Mouse (Mus musculus): ENCODE data around the gene Agtpbp1. TPM values are rescaled to one million over a fixed set of nuclear protein-coding genes. Genes with fewer than 3 reads are reported as not detected.

The Agtpbp1 gene
- polyA plus RNA-seq, 1 experiment from 2014 or later, result 44.7 TPM

- WGBS, result 88% methylated on average over 6 of the region's 6 CpGs
- H3K27me3 ChIP-seq (replicated peaks), result no peaks in the 10 kb centered on the region
- H3K9ac ChIP-seq, result no peak overlapping the region
- H3K36me3 ChIP-seq, result no peaks in the 10 kb centered on the region
- no peaks in the 10 kb centered on the region for H3K4me1 ChIP-seq
- no peaks in the 10 kb centered on the region for H3K9me3 ChIP-seq
- no peak for ATAC-seq (ENCODE audit: low FRiP score, low read depth)
- no peak overlapping the region for H3K4me3 ChIP-seq
- no peak overlapping the region for H3K27ac ChIP-seq
- no peak overlapping the region for H3K4me2 ChIP-seq (replicated peaks)
These were observed 140.7 kb downstream of the Agtpbp1 start for GRCm38 (mm10) chr13:59444371-59444770.

- Histone ChIP-seq H3K27me3 (replicated peaks) (no peaks in the 10 kb centered on the region), H3K4me1 (no peaks in the 10 kb centered on the region), H3K36me3 (no peaks in the 10 kb centered on the region), H3K9me3 (no peaks in the 10 kb centered on the region), H3K4me3 (no peak overlapping the region), H3K4me2 (replicated peaks) (no peak overlapping the region), H3K27ac (no peak overlapping the region), H3K9ac (no peak overlapping the region)
- no peak for ATAC-seq (ENCODE audit: low FRiP score, low read depth)
- WGBS, result 85% methylated on average over 1 of the region's 1 CpGs
These were observed 145.3 kb downstream of the Agtpbp1 start for GRCm38 (mm10) chr13:59439683-59440082.

- WGBS, result 92% methylated on average over 1 of the region's 1 CpGs
These were observed 150.5 kb downstream of the Agtpbp1 start for GRCm38 (mm10) chr13:59434554-59434953.

GRCm38 (mm10) chr13:59431124-59431864 lies 153.7 kb downstream of the Agtpbp1 start:
- Histone ChIP-seq H3K27me3 (replicated peaks) (no peaks in the 10 kb centered on the region), H3K27ac (no peak overlapping the region), H3K4me2 (replicated peaks) (no peak overlapping the region), H3K36me3 (no peaks in the 10 kb centered on the region), H3K9me3 (peaks cover 5% of the 10 kb centered on the region; the same call in 1 of the 2 replicates), H3K4me3 (no peak overlapping the region), H3K9ac (no peak overlapping the region), H3K4me1 (no peaks in the 10 kb centered on the region; the same call in 1 of the 2 replicates)
- no peak for ATAC-seq (ENCODE audit: low FRiP score, low read depth)
- WGBS, result 66% methylated on average over 18 of the region's 18 CpGs

More at GRCm38 (mm10) chr13:59434554-59434953, 150.5 kb downstream of the Agtpbp1 start:
- no peaks in the 10 kb centered on the region for H3K36me3 ChIP-seq
- H3K27ac ChIP-seq, result no peak overlapping the region
- no peaks in the 10 kb centered on the region; the same call in 1 of the 2 replicates for H3K4me1 ChIP-seq
- H3K9me3 ChIP-seq, result peaks cover 5% of the 10 kb centered on the region; the same call in 1 of the 2 replicates
- no peak overlapping the region for H3K4me2 ChIP-seq (replicated peaks)
- no peak for ATAC-seq (ENCODE audit: low FRiP score, low read depth)
- H3K9ac ChIP-seq, result no peak overlapping the region
- H3K4me3 ChIP-seq, result no peak overlapping the region
- H3K27me3 ChIP-seq (replicated peaks), result no peaks in the 10 kb centered on the region

GRCm38 (mm10) chr13:59429369-59429768 lies 155.7 kb downstream of the Agtpbp1 start:
- H3K4me2 ChIP-seq (replicated peaks), result no peak overlapping the region
- H3K4me1 ChIP-seq, result no peaks in the 10 kb centered on the region; the same call in 1 of the 2 replicates
- no peak for ATAC-seq (ENCODE audit: low FRiP score, low read depth)
- no peak overlapping the region for H3K27ac ChIP-seq
- WGBS, result 95% methylated on average over 6 of the region's 6 CpGs
- H3K4me3 ChIP-seq, result no peak overlapping the region
- peaks cover 5% of the 10 kb centered on the region; the same call in 1 of the 2 replicates for H3K9me3 ChIP-seq
- H3K36me3 ChIP-seq, result no peaks in the 10 kb centered on the region
- H3K9ac ChIP-seq, result no peak overlapping the region
- H3K27me3 ChIP-seq (replicated peaks), result no peaks in the 10 kb centered on the region

GRCm38 (mm10) chr13:59423871-59424270 lies 161.2 kb downstream of the Agtpbp1 start:
- Histone ChIP-seq H3K4me3 (no peak overlapping the region), H3K27ac (no peak overlapping the region), H3K9me3 (no peaks in the 10 kb centered on the region), H3K36me3 (no peaks in the 10 kb centered on the region), H3K4me1 (no peaks in the 10 kb centered on the region), H3K4me2 (replicated peaks) (no peak overlapping the region), H3K9ac (no peak overlapping the region), H3K27me3 (replicated peaks) (no peaks in the 10 kb centered on the region)
- 63% methylated on average over 5 of the region's 5 CpGs for WGBS
- ATAC-seq (ENCODE audit: low FRiP score, low read depth), result no peak

- Histone ChIP-seq H3K9me3 (no peaks in the 10 kb centered on the region), H3K4me3 (no peak overlapping the region), H3K36me3 (no peaks in the 10 kb centered on the region), H3K4me1 (no peaks in the 10 kb centered on the region), H3K9ac (no peak overlapping the region), H3K4me2 (replicated peaks) (no peak overlapping the region), H3K27me3 (replicated peaks) (no peaks in the 10 kb centered on the region), H3K27ac (no peak overlapping the region)
- no peak for ATAC-seq (ENCODE audit: low FRiP score, low read depth)
- WGBS, result 90% methylated on average over 15 of the region's 15 CpGs
These were observed 168.3 kb downstream of the Agtpbp1 start for GRCm38 (mm10) chr13:59416530-59417230.

- 94% methylated on average over 9 of the region's 9 CpGs for WGBS
These were observed 171.1 kb downstream of the Agtpbp1 start for GRCm38 (mm10) chr13:59413885-59414284.

DNA sequence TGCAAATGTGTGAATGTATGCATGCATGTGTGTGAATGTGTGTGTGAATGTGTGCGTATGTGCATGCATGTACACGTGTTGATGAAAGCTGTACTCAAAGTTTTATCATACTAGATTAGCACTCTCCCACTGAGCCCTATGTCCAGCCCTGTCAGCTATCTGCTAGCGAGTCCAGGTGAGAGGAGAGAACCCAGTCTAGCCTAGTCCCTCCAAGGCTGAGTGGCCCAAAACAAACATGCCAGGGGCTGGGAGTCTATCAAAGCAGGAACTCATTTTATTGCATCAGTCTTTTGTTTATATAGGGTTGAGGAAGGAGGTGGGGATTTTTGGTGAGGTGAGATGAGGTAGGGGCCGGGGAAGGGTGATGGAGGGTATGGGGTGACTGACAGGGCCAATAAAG lies 172.4 kb downstream of the Agtpbp1 start:
- H3K9me3 ChIP-seq, result no peaks in the 10 kb centered on the region
- no peak for ATAC-seq (ENCODE audit: low FRiP score, low read depth)
- H3K9ac ChIP-seq, result no peak overlapping the region
- no peaks in the 10 kb centered on the region for H3K36me3 ChIP-seq
- H3K4me1 ChIP-seq, result no peaks in the 10 kb centered on the region
- no peak overlapping the region for H3K4me3 ChIP-seq
- no peaks in the 10 kb centered on the region for H3K27me3 ChIP-seq (replicated peaks)
- H3K27ac ChIP-seq, result no peak overlapping the region
- H3K4me2 ChIP-seq (replicated peaks), result no peak overlapping the region
- 90% methylated on average over 4 of the region's 4 CpGs for WGBS

More at GRCm38 (mm10) chr13:59413885-59414284, 171.1 kb downstream of the Agtpbp1 start:
- Histone ChIP-seq H3K27ac (no peak overlapping the region), H3K27me3 (replicated peaks) (no peaks in the 10 kb centered on the region), H3K4me3 (no peak overlapping the region), H3K4me2 (replicated peaks) (no peak overlapping the region), H3K4me1 (no peaks in the 10 kb centered on the region), H3K9me3 (no peaks in the 10 kb centered on the region), H3K36me3 (no peaks in the 10 kb centered on the region), H3K9ac (no peak overlapping the region)
- ATAC-seq (ENCODE audit: low FRiP score, low read depth), result no peak

- WGBS, result 87% methylated on average over 6 of the region's 6 CpGs
- H3K9ac ChIP-seq, result no peak overlapping the region
- H3K27me3 ChIP-seq (replicated peaks), result no peaks in the 10 kb centered on the region
- no peaks in the 10 kb centered on the region for H3K9me3 ChIP-seq
- no peak overlapping the region for H3K4me3 ChIP-seq
- 0 out of 2 replicates have a peak, but pooled peaks cover 3% of the 10 kb centered on the region for H3K4me1 ChIP-seq
- no peaks in the 10 kb centered on the region for H3K36me3 ChIP-seq
- no peak overlapping the region for H3K27ac ChIP-seq
- H3K4me2 ChIP-seq (replicated peaks), result no peak overlapping the region
- ATAC-seq (ENCODE audit: low FRiP score, low read depth), result no peak
These were observed 177.8 kb downstream of the Agtpbp1 start for GRCm38 (mm10) chr13:59407182-59407581.

DNA sequence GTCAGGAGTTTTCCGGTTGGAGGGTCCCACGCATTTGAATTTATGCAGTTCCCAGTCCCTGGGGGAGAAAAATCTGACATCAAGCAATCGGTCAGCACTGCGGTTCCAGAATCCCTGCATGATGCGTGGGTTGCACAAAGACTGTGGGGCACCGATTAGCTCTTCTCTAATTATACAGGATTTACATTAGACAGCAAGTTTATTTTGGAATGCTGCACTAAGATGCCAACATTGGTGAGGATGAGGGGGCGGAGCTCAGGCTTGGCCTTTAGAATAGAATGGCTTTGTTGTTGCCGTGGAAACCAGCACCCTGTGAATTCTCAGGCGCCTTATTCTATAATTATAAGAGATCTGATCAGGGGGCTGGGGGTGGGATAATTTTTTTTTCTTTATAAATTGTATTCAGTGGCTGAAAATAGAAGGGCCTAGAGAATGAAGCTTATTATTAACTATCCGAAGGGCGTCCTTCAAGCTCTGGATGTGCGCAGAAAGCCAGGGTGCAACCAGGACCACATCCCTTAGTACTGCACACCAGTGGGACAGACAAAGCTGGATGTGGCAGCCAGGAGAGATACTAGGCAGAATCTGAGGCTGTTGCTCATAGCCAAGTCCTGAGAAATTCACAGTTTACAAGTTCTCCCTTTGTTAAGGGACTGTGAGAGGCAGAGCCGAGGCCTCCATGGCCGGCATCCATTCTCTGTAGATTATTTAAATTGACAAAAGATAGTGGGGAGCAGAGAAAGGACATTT lies 182.8 kb downstream of the Agtpbp1 start:
- no peak for ATAC-seq (ENCODE audit: low FRiP score, low read depth)

DNA sequence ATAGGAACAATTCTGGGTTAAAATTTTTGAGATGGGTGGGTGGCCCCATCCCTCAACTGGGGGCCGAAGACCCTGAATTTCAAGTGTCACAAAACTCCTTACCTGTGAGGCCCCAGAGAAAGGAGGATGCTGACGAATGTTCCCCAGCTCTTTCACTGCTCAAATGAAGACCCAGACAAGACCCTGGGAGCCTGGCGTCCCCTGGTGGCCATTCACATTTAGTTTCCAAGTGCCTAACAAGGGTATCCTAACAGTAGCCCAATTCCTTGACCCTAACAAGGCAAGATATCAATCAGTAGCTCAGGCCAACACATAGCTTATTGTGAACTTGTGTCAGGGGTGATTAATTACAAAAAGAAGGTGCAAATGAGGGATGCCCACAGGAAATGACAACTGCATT lies 187.5 kb downstream of the Agtpbp1 start:
- H3K9ac ChIP-seq, result no peak overlapping the region
- H3K27me3 ChIP-seq (replicated peaks), result no peaks in the 10 kb centered on the region
- 0 out of 2 replicates have a peak, but pooled peaks cover 6% of the 10 kb centered on the region for H3K4me1 ChIP-seq
- H3K27ac ChIP-seq, result no peak overlapping the region
- no peak overlapping the region for H3K4me2 ChIP-seq (replicated peaks)
- WGBS, result 30% methylated on average over 3 of the region's 3 CpGs
- no peaks in the 10 kb centered on the region for H3K9me3 ChIP-seq
- H3K4me3 ChIP-seq, result no peak overlapping the region
- no peaks in the 10 kb centered on the region for H3K36me3 ChIP-seq
- ATAC-seq (ENCODE audit: low FRiP score, low read depth), result no peak

More for the DNA sequence above, 182.8 kb downstream of the Agtpbp1 start:
- Histone ChIP-seq H3K4me2 (replicated peaks) (no peak overlapping the region), H3K27me3 (replicated peaks) (no peaks in the 10 kb centered on the region), H3K4me1 (0 out of 2 replicates have a peak, but pooled peaks cover 6% of the 10 kb centered on the region), H3K4me3 (no peak overlapping the region), H3K9ac (no peak overlapping the region), H3K36me3 (no peaks in the 10 kb centered on the region), H3K9me3 (no peaks in the 10 kb centered on the region), H3K27ac (no peak overlapping the region)
- WGBS, result 74% methylated on average over 14 of the region's 14 CpGs
